Mouse (Mus musculus) brain, embryonic 14.5 days (tissue): ENCODE measurements around the gene Nudt2.

Source experiments
- CTCF ChIP-seq: fragments of 200-500 bp; IDR thresholded peaks from 2 replicates; pipeline ENCODE4 v1.5.1; 2012; ENCODE audit warnings: inconsistent platforms, mild to moderate bottlenecking, moderate library complexity, borderline replicate concordance; ENCODE audit not compliant: insufficient read depth, insufficient read length; ENCODE audit errors: extremely low read depth
- POLR2A ChIP-seq: fragments of 200-500 bp; IDR thresholded peaks from 2 replicates; pipeline ENCODE4 v1.6.1; 2012; ENCODE audit warnings: mild to moderate bottlenecking, inconsistent platforms, borderline replicate concordance; ENCODE audit not compliant: poor library complexity, insufficient read depth, insufficient read length, severe bottlenecking; ENCODE audit errors: extremely low read depth

- no peak for TF ChIP-seq CTCF
- TF ChIP-seq POLR2A: no peak
Measured at GRCm38 (mm10) chr4:41513714-41514113, 48.8 kb downstream of the Nudt2 start.
